Mouse (Mus musculus) lung, postnatal 36 days (tissue): ENCODE results near the gene Zcchc10.
"Not testable (repeated sequence)": the region's sequence is repeated elsewhere in the genome, so short reads cannot be mapped to it uniquely, and the experiment has no call there.

Source experiments
- DNase-seq: peaks from one replicate; pipeline ENCODE4 v3.0.0; 2022; ENCODE audit warnings: mixed read lengths

Zcchc10 gene

DNA sequence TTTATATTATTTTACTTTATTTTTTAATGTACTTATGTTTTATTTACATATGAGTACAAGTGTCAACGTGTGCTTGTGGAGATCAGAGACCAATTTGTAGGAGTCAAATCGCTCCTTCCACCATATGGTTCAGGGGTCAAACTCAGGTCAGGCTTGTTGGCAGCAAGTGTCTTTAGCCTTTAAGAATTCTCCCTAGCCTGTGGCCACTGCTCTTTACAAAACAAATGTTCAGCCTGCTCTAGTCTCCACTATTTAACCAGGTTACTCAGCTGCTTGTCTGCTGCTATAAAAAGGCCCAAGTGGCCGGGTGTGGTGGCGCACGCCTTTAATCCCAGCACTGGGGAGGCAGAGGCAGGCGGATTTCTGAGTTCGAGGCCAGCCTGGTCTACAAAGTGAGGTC is 6.4 kb upstream of the Zcchc10 start:
- no peak for DNase-seq

DNA sequence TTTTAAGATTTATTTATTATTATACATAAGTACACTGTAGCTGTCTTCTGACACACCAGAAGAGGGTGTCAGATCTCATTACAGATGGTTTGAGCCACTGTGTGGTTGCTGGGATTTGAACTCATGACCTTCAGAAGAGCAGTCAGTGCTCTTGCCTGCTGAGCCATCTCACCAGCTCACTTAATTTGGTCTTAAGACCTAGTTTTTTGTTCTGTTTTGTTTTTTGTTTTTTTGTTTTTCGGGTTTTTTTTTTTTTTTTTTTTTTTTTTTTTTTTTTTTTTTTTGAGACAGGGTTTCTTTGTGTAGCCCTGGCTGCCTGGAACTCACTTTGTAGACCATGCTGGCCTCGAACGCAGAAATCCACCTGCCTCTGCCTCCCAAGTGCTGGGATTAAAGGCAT is 5.9 kb upstream of the Zcchc10 start:
- not testable (repeated sequence) for DNase-seq

DNA sequence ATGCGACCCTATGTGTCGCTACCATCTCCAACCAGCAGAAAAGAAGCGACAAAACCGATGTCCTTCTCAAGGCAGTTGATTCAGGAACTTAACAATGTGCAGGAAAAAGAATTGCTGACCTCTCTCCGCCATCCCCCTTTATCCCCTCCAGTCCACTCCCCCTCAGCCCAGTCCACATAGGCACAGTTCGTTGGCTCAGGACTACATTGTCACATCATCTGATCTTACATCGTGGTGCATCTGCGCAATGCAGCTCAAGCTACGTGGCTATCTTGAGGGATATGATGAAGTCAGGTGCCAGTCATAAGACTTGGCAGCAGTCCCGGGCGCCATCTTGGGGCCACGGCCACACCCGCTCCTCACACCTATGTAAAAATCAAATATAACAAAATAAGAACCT is 4.6 kb upstream of the Zcchc10 start:
- DNase-seq: not testable (repeated sequence)

DNA sequence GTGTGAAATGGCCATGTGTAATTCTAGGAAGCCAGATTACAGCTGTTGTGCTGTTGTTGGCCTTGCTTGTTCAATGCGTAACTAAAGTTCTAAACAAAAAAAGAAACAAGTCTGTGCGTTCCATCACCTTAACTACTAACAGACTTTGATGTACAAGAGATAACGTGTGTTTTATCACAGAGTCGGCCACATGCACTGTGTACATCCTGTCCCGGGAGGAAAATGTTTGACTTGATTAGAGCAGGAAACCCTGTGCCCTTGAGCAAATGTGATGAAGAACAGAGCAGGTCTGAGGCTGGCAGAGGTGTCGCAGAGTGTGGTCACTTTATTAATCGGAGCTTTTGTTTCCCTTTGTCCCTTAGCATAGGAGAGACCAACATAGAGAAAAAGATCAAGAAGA is 5.8 kb downstream of the Zcchc10 start:
- no peak for DNase-seq

DNA sequence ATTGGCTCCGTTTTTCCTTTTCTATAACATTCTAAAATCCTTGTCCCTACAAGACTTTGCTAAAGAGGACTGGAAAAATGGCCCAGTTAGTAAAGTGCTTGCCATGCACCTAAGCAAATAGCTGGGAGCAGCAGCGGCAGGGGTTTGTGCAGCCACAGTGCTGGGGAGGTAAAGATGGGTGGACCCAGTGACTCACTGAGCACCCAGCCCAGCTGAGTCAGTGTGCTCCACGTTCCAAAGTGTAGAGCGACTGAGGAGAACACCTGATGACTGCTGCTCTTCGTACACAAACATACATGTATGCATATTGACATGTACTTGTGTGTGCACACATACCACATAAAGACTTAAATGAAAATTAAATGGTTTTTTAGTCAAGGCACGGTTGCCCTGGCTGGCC is 6.6 kb downstream of the Zcchc10 start:
- DNase-seq: no peak

DNA sequence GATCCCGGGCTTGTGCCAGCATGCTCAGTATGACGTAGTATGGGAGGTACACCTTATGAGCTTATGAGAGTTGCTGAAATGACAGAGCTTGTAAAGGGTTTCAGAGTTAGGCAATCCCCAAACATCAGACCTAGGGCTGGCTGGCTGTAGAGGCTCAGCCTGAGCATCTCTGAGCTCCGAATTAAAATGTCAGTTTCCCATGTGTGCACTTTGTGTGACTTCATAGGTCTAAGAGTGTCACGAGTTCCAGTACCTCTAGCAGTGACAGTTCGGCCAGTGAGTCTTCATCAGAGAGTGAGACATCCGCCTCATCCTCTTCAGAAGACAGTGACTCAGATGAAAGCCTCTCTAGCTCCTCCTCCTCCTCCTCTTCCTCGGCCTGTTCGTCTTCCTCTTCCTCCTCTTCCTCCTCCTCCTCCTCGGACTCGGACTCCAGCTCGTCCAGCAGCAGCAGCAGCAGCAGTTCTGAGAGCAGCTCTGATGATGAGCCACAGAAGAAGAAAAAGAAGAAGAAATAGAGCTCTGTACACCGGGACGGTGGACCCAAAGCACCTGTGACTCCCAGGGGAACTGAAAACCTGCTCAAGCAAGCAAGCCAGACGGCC is 7.7 kb downstream of the Zcchc10 start:
- DNase-seq: no peak

DNA sequence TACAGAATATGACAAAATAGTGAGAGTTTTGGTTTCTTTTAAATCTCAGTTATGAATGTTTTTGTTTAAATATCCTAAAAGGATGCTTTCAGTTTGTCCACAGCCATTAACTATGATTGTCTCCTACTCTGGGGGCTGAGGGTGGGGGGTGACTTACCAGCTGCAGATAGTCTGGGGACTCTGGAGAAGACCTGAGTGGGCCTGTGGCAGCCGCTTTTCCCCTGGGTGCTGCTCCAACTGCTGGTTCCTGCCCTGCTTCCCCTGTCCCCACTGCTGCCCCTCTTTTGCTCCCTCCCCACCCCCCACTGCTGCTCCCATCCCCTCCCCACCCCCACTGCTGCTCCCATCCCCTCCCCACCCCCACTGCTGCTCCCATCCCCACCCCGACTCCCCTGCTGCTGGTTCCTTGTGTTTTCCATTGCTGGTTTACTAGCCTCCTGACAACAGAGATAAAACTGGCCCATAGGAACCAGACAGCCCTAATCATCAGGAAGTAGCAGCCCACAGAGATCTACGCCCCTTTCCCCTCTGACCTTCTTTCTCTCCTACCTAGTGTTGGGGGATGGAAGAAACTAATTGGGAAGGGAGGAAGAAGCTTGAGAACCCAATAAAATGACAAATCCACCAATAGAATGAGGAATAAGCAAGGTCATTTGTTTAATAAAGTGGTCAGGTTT is 11.2 kb downstream of the Zcchc10 start:
- DNase-seq: no peak

DNA sequence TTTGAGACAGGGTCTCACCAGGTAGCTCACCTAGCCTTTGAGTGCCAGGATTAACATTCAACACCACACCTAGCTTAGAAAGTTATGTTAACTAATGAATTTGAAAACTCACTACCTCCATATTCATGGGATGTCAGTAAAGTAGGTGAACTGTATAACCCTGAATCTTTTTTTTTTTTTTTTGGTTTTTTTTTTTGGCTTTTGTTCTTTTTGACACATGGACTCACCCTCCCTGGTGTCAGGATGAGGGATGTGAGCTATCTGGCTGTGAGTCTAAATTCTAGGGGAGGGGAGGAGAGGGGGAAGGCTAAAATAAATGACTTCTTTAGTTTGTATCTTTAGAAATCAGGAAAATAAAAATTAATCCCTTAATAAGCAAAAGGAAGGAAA is 11.7 kb downstream of the Zcchc10 start:
- no peak for DNase-seq

DNA sequence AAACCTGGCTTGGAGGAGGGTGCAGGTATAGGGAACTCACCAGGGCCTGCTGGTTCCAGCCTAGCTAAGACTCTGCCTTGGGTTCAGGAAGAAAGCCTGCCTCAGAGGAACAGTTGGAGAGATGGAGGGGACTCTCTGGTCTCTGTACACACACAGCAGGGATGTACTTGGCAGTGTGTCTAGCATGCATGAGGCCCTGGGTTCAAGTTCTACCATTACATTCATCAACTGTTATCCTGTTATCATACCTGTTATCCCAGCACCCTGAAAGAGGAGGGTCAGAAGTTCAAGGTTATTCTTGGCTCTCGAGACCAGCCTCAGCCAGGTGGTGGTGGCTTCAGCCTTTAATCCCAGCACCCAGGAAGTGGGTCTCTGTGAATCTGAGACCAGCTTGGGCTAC is 12.4 kb downstream of the Zcchc10 start:
- no peak for DNase-seq

DNA sequence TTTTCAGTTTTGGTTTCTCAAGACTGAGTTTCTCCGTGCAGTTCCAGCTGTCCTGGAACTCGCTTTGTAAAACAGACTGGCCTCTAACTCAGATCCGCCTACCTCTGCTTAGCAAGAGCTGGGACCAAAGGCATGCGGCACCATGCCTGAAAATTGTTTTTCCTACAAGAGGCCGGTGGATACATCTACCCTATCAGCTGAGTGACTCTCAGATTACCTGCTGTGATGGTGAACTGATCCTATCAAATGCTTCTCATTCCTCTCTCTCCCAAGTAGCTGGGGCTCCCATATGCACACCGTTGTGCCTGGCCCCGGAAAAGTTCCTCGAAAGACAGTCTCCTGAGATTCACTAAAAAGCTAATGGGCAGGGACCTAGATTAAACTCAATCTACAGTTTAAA is 13.2 kb downstream of the Zcchc10 start:
- DNase-seq: no peak

DNA sequence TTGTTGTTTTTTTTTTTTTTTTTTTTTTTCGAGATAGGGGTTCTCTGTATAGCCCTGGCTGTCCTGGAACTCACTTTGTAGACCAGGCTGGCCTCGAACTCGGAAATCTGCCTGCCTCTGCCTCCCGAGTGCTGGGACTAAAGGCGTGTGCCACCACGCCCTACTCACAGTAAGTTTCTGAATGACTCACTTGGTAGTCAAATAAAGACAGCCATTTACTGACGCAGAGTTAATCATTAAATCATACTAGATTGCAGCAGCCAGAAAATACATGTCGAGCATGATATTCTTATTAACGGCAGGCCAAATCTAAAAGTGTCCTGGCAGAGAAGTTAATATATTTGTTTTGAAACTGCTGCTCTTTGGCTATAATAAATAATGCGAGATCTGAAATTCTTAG is 16.5 kb downstream of the Zcchc10 start:
- not testable (repeated sequence) for DNase-seq

DNA sequence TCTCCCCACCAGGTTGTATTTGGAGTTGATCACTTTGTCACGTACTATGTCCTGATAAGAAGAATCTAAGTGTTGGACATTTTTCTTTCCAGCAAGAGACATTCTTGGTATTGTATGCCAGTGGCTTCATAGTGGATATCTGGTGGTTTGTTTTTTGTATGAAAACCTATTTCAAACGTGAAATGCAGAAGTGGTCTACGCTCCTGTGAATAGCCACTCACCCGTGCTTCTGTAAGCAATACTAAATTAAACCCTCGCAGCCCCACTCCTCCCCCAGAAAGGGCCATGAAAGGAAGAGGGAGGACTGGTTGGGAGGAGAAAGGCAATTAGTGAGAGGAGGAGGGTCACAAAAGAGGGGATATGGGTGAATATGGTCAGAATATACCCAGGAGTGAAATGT is 18.2 kb downstream of the Zcchc10 start:
- no peak for DNase-seq

DNA sequence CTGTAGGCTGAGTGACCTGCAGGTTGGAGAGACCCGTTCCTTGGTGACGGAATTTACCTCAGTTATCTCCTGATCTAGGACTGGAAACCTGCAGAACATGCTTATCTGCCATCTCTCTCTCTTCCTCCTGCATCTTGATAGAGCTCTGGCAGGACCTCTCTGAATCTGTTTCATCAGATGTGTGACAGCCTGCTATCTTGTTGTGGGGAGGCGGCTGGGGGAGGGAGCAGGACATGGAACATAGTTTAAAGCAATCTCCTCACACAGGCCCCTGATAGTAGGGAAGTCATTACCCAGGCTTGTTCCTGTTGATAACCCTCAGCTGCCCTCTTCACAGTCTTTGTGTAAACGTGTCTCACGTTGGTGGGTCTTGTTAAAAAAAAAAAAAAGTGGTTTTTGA is 20.8 kb downstream of the Zcchc10 start:
- DNase-seq: no peak

DNA sequence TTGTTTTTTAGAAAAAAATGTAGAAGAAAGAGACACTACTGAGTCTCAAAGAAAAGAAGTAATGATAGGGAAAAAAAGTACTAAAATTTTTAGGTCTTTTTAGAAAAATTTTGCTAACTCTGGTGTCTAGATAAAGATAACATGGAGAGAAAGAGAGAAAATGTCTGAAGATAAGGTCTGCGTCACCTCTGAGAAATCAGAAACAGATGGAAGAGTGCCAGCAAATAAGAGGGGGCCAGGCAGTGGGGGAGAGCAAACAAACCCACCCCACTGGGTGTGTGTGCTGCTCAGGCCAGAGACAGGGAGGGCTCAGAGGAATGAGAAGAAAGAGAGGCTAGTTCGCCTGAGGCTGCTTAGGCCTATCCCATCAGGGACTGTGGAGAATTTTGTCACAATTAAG is 21.3 kb downstream of the Zcchc10 start:
- DNase-seq: no peak

DNA sequence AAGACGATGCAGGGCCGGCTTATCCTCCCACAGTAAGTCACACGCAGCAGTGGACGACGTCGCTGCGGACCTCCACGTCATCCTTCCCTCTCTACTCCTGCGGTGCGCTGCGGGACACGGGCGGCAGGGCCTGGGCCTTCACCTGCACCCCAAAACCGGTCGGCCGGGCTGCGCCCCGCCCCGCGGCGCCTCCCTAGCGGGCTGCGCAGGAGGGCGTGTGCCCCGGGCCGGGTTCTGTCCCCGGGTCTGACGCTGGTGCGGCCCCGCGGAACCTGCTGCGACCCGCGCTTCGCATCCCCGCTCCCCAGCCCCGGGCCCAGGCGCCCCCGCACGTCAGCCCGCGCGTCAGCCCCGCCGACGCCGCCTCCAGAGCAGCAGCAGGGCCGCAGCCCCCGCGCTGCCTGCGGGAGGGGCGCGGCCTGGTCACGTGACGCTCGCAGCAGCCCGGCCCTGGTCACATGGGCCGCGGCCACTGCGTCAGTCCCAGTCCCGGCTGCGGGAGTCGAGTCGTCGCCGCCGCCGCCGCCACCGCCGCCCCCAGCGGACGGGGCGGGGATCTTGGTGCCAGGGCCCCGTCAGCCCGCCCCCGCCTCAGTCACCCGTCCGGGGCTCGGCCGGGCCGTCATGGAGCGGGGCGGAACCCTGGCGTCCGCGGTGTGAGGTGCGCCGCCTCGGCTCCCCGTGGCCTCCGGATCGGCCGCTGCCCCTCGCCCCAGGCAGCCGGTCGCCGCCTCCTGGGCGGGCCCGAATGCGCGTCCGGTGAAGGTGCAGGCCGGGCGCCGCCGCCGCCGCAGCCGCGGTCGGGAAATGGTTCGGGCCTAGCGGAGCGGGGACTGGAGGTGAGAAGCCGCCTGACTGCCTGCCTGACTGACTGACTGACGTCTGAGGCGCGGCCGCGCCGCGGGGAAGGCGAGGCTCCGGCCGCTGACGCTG is 26.1 kb downstream of the Zcchc10 start, which contains the start of gene Aff4:
Gene Aff4 (plus strand): TSS at position 543 of the 933 bp plus-strand sequence.
- DNase-seq: peak; percentile 90

DNA sequence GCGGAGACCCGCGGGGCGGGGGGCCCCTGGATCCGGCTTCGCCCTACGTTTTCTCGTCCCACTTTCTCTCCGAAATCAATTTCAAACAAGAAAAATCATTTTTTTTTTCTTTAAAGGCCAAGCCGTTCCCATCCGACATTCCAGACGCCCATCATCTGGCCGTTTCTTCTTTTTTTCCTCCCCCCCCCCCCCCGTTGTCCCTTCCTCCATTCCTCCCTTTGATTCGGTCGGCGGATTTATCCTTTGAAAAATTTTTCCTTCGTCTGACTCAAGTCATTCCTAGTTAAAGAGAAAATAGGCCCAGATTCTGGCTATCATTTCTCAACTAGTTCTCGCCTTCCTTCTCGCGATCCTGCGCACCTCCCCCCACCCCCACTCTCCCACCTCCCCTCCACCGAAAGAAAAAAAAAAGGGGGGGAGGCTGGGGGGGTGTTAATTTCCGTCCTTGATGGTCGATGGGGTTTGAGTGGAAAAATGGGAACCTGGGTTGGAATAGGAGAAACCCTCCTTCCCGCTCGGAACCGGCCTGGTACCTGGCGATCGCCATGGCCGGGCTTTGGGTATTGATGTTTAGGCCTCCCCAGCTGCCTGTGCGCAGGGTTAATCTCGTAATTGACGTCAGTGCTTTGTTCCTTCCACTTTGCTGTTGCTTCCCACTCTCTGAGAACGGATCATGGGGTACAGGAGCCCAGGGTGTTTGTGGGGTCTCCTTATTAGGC is 26.9 kb downstream of the Zcchc10 start:
- DNase-seq: peak; percentile 56

DNA sequence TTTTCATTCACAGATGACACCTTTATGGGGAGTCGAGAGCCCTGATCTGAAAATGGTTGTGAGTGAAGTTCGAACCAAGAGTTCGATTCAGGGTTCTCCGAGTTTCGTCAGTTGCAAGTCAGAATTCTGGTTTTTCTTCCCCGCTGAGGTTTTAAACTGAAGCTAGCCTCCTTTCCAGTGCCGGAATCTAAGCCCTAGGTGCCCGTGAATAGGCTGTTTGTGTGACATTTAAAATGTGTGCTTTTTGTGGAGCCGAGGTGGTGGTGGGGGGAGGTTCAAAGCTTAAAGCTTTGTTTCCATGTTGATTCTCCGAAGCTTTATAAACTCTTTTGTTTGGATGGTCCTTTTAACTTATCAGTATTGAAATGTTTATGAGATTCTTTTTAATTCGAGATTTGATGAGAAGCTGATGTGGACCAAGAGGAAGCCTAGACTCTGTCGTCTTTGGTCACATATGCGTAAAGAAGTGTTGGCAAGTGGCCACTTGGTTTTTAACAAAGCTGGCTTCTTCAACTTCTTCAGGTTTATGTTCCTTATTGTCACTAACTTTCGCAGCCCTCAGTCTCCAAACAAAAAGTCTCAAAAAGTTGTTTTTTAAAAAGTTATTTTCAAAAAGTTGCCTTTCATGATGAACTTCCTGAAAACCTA is 27.6 kb downstream of the Zcchc10 start:
- DNase-seq: peak; percentile 19

DNA sequence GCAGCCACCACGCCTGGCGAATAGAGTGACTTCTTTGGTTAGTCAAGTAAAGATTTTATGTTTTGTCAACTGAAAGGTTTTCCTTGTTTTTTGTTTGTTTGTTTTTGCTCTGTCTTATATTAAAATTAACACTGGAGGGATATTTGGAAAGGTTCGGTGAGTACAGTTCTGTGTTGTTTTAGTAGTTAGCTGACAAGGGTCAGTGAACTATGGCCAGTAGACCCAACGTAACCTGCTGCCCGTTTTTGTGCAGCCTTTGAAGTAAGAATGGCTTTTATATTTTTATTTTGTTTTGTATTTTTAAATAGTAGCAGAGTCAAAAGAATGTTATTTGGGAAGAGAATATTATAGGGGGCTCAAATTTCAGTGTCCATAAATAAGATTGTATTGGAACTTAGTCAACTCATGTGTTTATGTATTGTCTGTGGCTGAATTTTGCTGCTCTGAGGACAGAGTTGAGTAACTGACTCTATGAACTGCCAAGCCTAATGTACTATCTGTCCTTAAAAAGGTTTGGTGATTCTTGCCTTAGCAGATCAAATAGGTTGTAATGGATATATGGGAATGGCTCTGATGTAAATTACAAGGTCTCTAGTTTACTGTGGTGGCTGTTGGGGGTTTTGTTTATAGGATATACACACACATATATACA is 34.2 kb downstream of the Zcchc10 start:
- DNase-seq: no peak

DNA sequence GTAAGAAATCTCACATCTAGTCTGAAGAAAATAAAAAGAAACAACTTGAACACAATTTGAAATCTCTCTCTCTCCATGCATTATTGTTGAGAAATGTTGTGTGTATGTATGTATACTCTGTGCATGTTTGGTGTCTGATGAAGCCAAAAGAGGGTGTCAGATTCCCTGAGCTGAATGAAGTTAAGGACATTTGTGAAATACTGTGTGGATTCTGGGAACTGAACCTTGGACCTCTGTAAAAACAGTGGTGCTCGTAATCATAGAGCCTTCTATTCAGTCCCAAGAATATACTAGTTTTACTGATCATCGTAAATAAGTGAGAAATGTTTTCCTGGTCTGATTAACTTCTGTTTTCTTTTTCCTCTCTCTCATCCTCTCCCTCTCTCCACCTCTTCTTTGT is 42.6 kb downstream of the Zcchc10 start:
- no peak for DNase-seq

DNA sequence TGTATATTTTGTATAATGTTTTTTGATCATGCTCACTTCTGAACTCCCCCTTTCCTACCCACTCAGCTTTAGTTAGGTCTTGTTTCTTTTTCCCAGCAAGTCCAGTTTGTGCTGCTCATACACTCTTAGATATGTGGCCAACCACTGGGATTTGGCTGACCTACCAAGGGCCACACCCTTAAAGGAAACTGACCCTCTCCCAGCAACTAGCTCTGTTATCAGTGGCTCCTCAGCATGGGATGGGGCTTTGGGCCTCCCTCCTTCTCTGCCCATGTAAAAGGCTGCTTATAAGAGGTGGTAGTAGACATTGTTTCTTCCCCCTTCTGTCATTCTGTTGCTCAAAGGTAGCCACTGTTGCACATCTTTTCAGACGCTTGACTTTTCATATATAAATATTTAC is 54.4 kb downstream of the Zcchc10 start:
- peak; percentile 11 for DNase-seq
